Mouse (Mus musculus) stomach, postnatal 0 days (tissue): ENCODE data around the gene Dot1l.

Experiments used
- CTCF ChIP-seq: IDR thresholded peaks from 2 replicates; pipeline ENCODE4 v1.5.1; 2016; ENCODE audit warnings: antibody characterized with exemption, low read depth, mild to moderate bottlenecking, moderate library complexity
- EP300 ChIP-seq: optimal IDR thresholded peaks from 2 replicates; pipeline ENCODE3; 2016; ENCODE audit warnings: antibody characterized with exemption

DNA sequence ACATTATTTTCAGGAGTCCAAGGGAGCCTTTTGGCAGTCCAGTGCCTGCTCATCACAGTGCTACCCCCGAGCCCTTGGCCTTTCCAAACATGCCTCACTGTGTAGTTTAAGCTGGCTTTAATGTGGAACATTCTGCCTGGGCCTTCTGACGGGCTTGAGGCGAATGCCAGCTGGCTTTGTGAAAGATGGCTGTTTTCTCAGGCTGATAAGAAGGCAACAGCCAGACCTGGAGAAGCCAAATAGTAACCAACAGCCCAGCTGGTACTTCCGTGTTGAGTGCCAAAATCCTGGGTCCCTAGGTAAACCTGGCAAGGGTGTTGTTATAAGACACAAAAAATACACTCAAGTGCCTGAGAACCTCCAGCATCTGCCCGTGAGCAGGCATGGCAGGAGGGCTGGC, 18.3 kb upstream of the Dot1l start:
- TF ChIP-seq CTCF: no peak
- TF ChIP-seq EP300: no peak
